Mouse (Mus musculus) C2C12 (cell line): Measurements from ENCODE around the gene Pbld1. TPM values are rescaled to one million over a fixed set of nuclear protein-coding genes. Genes with fewer than 3 reads are reported as not detected.

Experiments used
- H3K27me3 ChIP-seq: one replicate; pipeline ENCODE4 v1.6.1; 2011; ENCODE audit not compliant: control insufficient read depth, insufficient read depth, insufficient read length
- H3K36me3 ChIP-seq: one replicate; pipeline ENCODE4 v1.6.1; 2011; ENCODE audit not compliant: control insufficient read depth, insufficient read depth
- H3K4me3 ChIP-seq: one replicate; pipeline ENCODE4 v1.5.1; 2011; ENCODE audit warnings: mild to moderate bottlenecking, control low read depth; ENCODE audit not compliant: poor library complexity, insufficient read depth, severe bottlenecking
- H3K79me2 ChIP-seq: one replicate; pipeline ENCODE4 v1.6.1; 2011; ENCODE audit not compliant: control insufficient read depth, insufficient read depth
- H3K79me3 ChIP-seq: one replicate; pipeline ENCODE4 v1.6.1; 2011; ENCODE audit warnings: low read depth, control low read depth
- H3ac ChIP-seq: one replicate; pipeline ENCODE3; 2011; ENCODE audit warnings: low read depth; ENCODE audit not compliant: control insufficient read depth, insufficient read length
- CEBPB ChIP-seq: IDR thresholded peaks from one replicate; pipeline ENCODE4 v1.6.1; 2011; ENCODE audit warnings: low read depth, mild to moderate bottlenecking, control low read depth, moderate library complexity
- CTCF ChIP-seq: IDR thresholded peaks from one replicate; pipeline ENCODE4 v1.5.1; 2011; ENCODE audit not compliant: control insufficient read depth, insufficient read depth, insufficient read length
- FOSL1 ChIP-seq: IDR thresholded peaks from one replicate; pipeline ENCODE4 v1.8.0; 2011; ENCODE audit warnings: mild to moderate bottlenecking, low read length; ENCODE audit not compliant: poor library complexity, insufficient read depth, severe bottlenecking
- MAX ChIP-seq: IDR thresholded peaks from one replicate; pipeline ENCODE4 v1.6.1; 2011; ENCODE audit warnings: mild to moderate bottlenecking, control low read depth
- MYOD1 ChIP-seq: IDR thresholded peaks from one replicate; pipeline ENCODE4 v1.6.1; 2011; ENCODE audit warnings: low read depth; ENCODE audit not compliant: control insufficient read depth, insufficient read length
- MYOG ChIP-seq: IDR thresholded peaks from one replicate; pipeline ENCODE4 v1.6.1; 2011; ENCODE audit not compliant: control insufficient read depth, insufficient read length; ENCODE audit errors: extremely low read depth
- USF1 ChIP-seq: IDR thresholded peaks from one replicate; pipeline ENCODE4 v1.6.1; 2011; ENCODE audit warnings: low read depth, mild to moderate bottlenecking, control low read depth, moderate library complexity
- polyA plus RNA-seq: library from polyadenylated mRNA; unstranded; fragments of >200 nt; fragmentation: generic; extraction: Trizol; gene quantifications from one replicate; pipeline ENCODE4 v1.2.1, GENCODE M21; 2012; ENCODE audit warnings: missing spikeins

Pbld1 gene
- polyA plus RNA-seq, 1 experiment = 1.4 TPM

- Histone ChIP-seq H3ac (no peak overlapping the region), H3K36me3 (no peaks in the 10 kb centered on the region), H3K79me3 (no peaks in the 10 kb centered on the region), H3K4me3 (no peak overlapping the region), H3K27me3 (peaks cover 15% of the 10 kb centered on the region), H3K79me2 (no peaks in the 10 kb centered on the region)
- TF ChIP-seq CTCF = no peak
- TF ChIP-seq FOSL1 = no peak
- TF ChIP-seq CEBPB = no peak
- no peak for TF ChIP-seq MYOG
- TF ChIP-seq MAX = no peak
- no peak for TF ChIP-seq USF1
- TF ChIP-seq MYOD1 = no peak
Observed at GRCm38 (mm10) chr10:63054586-63054985, 5.4 kb upstream of the Pbld1 start.

GRCm38 (mm10) chr10:63056966-63057750, 2.8 kb upstream of the Pbld1 start:
- H3K27me3 ChIP-seq = peaks cover 27% of the 10 kb centered on the region
- no peaks in the 10 kb centered on the region for H3K79me3 ChIP-seq
- H3K79me2 ChIP-seq = no peaks in the 10 kb centered on the region
- no peak overlapping the region for H3K4me3 ChIP-seq
- no peak overlapping the region for H3ac ChIP-seq
- no peaks in the 10 kb centered on the region for H3K36me3 ChIP-seq
- no peak for TF ChIP-seq CEBPB
- TF ChIP-seq MYOD1 = no peak
- TF ChIP-seq USF1 = no peak
- no peak for TF ChIP-seq MAX
- TF ChIP-seq FOSL1 = no peak
- TF ChIP-seq CTCF = no peak

GRCm38 (mm10) chr10:63060406-63060805, 444 bp downstream of the Pbld1 start:
- Histone ChIP-seq H3K79me3 (no peaks in the 10 kb centered on the region), H3K4me3 (no peak overlapping the region), H3K36me3 (no peaks in the 10 kb centered on the region), H3K27me3 (peaks cover 46% of the 10 kb centered on the region), H3ac (no peak overlapping the region), H3K79me2 (no peaks in the 10 kb centered on the region)
- TF ChIP-seq CTCF (no peak), MAX (no peak), MYOG (no peak), FOSL1 (no peak), CEBPB (no peak), MYOD1 (no peak), USF1 (no peak)

- Histone ChIP-seq H3K4me3 (no peak overlapping the region), H3K79me3 (no peaks in the 10 kb centered on the region), H3K79me2 (no peaks in the 10 kb centered on the region), H3ac (no peak overlapping the region), H3K36me3 (no peaks in the 10 kb centered on the region), H3K27me3 (peaks cover 46% of the 10 kb centered on the region)
- TF ChIP-seq MYOG (no peak), MAX (no peak), MYOD1 (no peak), FOSL1 (no peak), CTCF (no peak), CEBPB (no peak), USF1 (no peak)
Observed at GRCm38 (mm10) chr10:63061266-63061665, 1.3 kb downstream of the Pbld1 start.

- peaks cover 38% of the 10 kb centered on the region for H3K27me3 ChIP-seq
- no peaks in the 10 kb centered on the region for H3K36me3 ChIP-seq
- H3ac ChIP-seq = no peak overlapping the region
- H3K79me2 ChIP-seq = no peaks in the 10 kb centered on the region
- H3K4me3 ChIP-seq = no peak overlapping the region
- no peak for TF ChIP-seq MYOG
- no peak for TF ChIP-seq MAX
- no peak for TF ChIP-seq CTCF
- TF ChIP-seq USF1 = no peak
- TF ChIP-seq CEBPB = no peak
- TF ChIP-seq MYOD1 = no peak
- no peak for TF ChIP-seq FOSL1
- H3K79me3 ChIP-seq = no peaks in the 10 kb centered on the region
Observed at GRCm38 (mm10) chr10:63062696-63063095, 2.7 kb downstream of the Pbld1 start.

- TF ChIP-seq MYOG (no peak), CTCF (no peak)
- Histone ChIP-seq H3K36me3 (no peaks in the 10 kb centered on the region), H3K79me3 (no peaks in the 10 kb centered on the region), H3ac (no peak overlapping the region), H3K4me3 (no peak overlapping the region), H3K27me3 (peaks cover 38% of the 10 kb centered on the region), H3K79me2 (no peaks in the 10 kb centered on the region)
Observed at GRCm38 (mm10) chr10:63063365-63063764, 3.4 kb downstream of the Pbld1 start.
